Mouse (Mus musculus) T-cell, adult 66 days (primary cell): ENCODE data around the gene Pla2g4c. TPM values are rescaled to one million over a fixed set of nuclear protein-coding genes. Genes with fewer than 3 reads are reported as not detected.

ENCODE experiments used
- total RNA-seq, 2 experiments: library from RNA; stranded (reverse); gene quantifications; 3 replicates in 1 of 2; 4 replicates in 1 of 2; pipeline ENCODE4 v1.2.4; 2023

The Pla2g4c gene
- total RNA-seq: 1 to 10 TPM; 1.0 to 1.2 TPM

GRCm38 (mm10) chr7:13324316-13324715, at the start of gene Pla2g4c:
Pla2g4c (plus strand) TSS chr7:13324655.

GRCm38 (mm10) chr7:13277081-13277480, 47.4 kb upstream of the Pla2g4c start, which contains the start of gene Lig1:
Lig1 (plus strand) TSS chr7:13277283.

GRCm38 (mm10) chr7:13278308-13278891, 46.1 kb upstream of the Pla2g4c start, which contains the start of gene Zswim9:
Zswim9 (minus strand) TSS chr7:13278721.

GRCm38 (mm10) chr7:13397832-13398231, 73.4 kb downstream of the Pla2g4c start, which contains the start of gene Cabp5:
Cabp5 (plus strand) TSS chr7:13398132.

Other genes with a start within 250 kb of the Pla2g4c start
- gene Vmn1r85, start 229.5 kb upstream of the Pla2g4c start, total RNA-seq: not detected
- gene Vmn1r86, start 204.7 kb upstream of the Pla2g4c start, total RNA-seq: not detected
- not detected for gene Vmn1r87, start 184.5 kb upstream of the Pla2g4c start, total RNA-seq
- gene Vmn1r88, start 165.1 kb upstream of the Pla2g4c start, total RNA-seq: under 1 TPM; 0.26 to 0.30 TPM
- not detected for gene Vmn1r89, start 111.6 kb upstream of the Pla2g4c start, total RNA-seq
- gene Lig1, start 47.4 kb upstream of the Pla2g4c start, total RNA-seq: 10 to 100 TPM; 18.0 to 23.3 TPM
- gene Zswim9, start 45.9 kb upstream of the Pla2g4c start, total RNA-seq: 1 to 10 TPM; 6.4 to 8.2 TPM
- gene Cabp5, start 73.5 kb downstream of the Pla2g4c start, total RNA-seq: not detected
- not detected for gene Bsph1, start 126.2 kb downstream of the Pla2g4c start, total RNA-seq
- gene Bsph2, start 246.4 kb downstream of the Pla2g4c start, total RNA-seq: not detected